Mouse (Mus musculus): Measurements from ENCODE around the gene Iqck. TPM values are rescaled to one million over a fixed set of nuclear protein-coding genes. Genes with fewer than 3 reads are reported as not detected.

The Iqck gene
- total RNA-seq, 4 experiments from 2014 or later: 2.8 to 5.7 (median 4.5) TPM

- DNase-seq (ENCODE audit: low spot score in 2 of 2): no peak
Observed at GRCm38 (mm10) chr7:118911170-118911569, 55.6 kb downstream of the Iqck start.

GRCm38 (mm10) chr7:118911571-118911970 is 56.0 kb downstream of the Iqck start:
- DNase-seq (ENCODE audit: low spot score in 2 of 2): no peak

DNA sequence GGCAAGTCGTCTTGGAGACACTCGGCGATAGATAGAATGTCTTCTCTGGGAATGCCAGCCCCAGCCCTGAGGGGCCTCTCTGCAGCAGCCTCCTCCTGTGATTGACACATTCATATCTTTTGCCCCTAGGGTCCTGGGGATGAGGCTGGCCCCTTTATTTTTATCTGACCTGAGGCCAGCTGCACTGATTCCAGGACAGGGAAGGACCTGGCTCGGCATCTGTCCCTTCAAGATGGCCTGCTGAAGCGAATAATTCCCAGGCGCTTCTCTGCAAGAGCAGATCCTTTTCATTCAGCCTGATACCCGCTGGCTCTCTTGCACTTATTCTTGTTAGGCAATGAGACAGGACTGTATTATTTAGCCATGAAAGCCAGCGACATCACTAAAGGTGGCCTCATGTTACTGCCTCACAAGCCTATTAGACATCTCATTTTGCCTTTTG is 56.5 kb downstream of the Iqck start:
- no peak for DNase-seq (ENCODE audit: low spot score in 2 of 2)

DNA sequence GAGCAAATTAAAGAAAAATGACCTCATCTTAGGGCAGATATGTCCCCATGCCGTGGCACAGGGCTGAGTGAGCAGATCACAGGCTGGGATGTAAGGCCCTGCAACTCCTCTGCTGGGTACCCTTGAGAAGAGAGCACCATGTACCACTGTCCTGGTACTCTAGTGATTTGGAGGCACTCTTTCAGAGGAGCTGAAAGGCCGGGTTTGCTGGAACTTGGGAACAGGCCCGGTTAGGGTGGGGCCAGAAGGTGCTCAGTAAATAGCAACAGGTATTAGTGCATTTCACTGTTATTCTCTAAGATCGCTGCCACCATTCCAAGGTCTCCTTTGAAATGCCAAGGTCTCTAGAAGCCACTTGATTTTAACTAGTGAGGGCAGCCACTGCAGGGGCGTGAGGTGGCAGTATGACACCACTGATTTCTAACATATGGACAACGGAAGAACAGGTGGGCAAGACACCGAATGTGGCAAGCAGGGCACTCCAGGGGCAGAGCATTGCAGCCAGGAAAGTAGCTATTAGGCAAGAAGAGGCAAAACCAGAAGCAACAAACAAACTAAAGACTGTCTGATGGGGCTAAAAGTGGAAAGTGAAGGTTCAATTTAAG is 59.1 kb downstream of the Iqck start:
- no peak for DNase-seq (ENCODE audit: low spot score in 2 of 2)

- DNase-seq (ENCODE audit: low spot score in 2 of 2): no peak
Observed at GRCm38 (mm10) chr7:118919261-118920006, 63.9 kb downstream of the Iqck start.

- DNase-seq (ENCODE audit: low spot score in 2 of 2): no peak
Observed at GRCm38 (mm10) chr7:118922441-118923202, 67.1 kb downstream of the Iqck start.

DNA sequence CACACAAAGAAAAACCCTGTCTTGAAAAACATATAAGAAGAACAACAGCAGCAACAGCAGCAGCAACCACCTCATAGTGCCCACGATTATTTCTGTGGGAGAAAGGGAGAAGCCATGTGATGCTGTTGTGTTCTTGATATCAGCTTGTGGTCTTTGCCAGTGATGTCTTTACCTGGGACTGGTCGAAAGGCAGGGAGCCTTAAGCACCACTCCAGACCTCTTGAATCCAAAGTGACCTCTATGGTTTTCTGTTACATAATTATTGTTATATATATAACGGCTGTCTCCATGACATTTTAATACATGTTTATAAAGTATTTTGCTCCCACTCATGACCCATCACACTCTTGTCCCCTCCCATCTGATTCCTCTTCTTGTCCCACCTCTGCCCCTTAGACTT is 70.0 kb downstream of the Iqck start:
- DNase-seq (ENCODE audit: low spot score in 2 of 2): no peak

- peak; percentile 24 to 36 for DNase-seq (ENCODE audit: low spot score in 2 of 2)
Observed at GRCm38 (mm10) chr7:118926516-118927260, 71.1 kb downstream of the Iqck start.

DNA sequence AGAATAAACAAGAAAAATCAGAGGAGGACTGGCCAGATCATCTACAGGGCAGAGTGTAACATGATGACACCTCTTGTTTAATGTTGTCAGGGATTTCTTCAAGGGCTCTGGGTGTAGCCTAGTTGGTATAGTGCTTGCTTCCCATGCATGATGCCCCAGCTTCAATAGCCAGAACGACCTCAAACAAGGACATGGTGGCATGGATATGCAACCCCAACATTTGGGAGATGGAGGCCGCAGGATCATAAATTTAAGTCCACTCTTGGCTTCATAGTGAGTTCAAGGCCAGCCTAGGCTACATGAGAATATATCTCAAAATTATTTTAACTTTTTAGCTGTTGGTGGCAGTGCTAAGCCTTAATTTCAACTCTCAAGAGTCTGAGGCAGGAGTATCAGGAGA is 71.7 kb downstream of the Iqck start:
- no peak for DNase-seq (ENCODE audit: low spot score in 2 of 2)

DNA sequence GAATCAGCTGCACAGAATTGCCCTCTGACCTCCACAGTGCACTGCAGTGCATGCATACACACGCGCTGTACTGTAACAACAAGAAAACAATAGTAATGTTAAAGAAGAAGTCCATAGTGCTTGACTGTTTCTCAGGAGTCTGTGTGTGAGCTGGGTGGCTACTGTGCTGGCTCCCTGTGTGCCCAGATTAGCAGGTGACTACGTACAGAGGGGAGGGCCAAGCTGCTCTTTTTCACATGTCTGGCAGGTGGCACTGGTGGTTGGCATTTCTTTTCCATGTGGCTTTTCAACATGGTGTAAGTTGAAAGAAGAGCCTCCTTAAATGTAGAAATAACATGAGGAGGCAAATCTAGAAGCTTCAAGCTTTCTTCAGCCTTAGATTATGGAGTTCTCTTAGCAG is 72.8 kb downstream of the Iqck start:
- no peak for DNase-seq (ENCODE audit: low spot score in 2 of 2)

- DNase-seq (ENCODE audit: low spot score in 2 of 2): no peak
Observed at GRCm38 (mm10) chr7:118928916-118929315, 73.4 kb downstream of the Iqck start.

- peak; percentile 56 to 57 for DNase-seq (ENCODE audit: low spot score in 2 of 2)
Observed at GRCm38 (mm10) chr7:118929601-118930311, 74.2 kb downstream of the Iqck start.

- DNase-seq (ENCODE audit: low spot score in 2 of 2): no peak
Observed at GRCm38 (mm10) chr7:118931502-118932395, 76.2 kb downstream of the Iqck start.

- no peak for DNase-seq (ENCODE audit: low spot score in 2 of 2)
Observed at GRCm38 (mm10) chr7:118935306-118935705, 79.8 kb downstream of the Iqck start.

DNA sequence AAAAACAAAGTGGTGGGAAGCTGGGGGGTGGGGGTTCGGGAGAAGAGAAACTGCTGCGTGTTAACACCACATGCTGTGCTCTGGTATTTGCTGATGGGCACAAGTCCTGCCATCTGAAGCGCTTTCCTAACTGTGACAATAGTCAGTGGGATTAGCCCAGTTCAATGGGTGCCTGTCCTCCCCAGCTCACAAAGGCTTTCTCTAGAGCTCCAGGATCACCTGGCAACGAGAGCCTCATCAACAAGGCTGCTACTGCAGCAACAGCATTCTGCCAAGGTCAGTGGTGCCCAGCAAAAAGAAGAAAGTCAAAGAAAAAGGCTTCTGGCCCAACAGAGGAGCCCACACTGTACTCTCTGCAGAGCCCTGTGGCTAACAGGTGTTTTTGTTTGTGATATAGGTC is 81.3 kb downstream of the Iqck start:
- peak in 1 of 2 experiments; percentile 41 for DNase-seq (ENCODE audit: low spot score in 2 of 2)

DNA sequence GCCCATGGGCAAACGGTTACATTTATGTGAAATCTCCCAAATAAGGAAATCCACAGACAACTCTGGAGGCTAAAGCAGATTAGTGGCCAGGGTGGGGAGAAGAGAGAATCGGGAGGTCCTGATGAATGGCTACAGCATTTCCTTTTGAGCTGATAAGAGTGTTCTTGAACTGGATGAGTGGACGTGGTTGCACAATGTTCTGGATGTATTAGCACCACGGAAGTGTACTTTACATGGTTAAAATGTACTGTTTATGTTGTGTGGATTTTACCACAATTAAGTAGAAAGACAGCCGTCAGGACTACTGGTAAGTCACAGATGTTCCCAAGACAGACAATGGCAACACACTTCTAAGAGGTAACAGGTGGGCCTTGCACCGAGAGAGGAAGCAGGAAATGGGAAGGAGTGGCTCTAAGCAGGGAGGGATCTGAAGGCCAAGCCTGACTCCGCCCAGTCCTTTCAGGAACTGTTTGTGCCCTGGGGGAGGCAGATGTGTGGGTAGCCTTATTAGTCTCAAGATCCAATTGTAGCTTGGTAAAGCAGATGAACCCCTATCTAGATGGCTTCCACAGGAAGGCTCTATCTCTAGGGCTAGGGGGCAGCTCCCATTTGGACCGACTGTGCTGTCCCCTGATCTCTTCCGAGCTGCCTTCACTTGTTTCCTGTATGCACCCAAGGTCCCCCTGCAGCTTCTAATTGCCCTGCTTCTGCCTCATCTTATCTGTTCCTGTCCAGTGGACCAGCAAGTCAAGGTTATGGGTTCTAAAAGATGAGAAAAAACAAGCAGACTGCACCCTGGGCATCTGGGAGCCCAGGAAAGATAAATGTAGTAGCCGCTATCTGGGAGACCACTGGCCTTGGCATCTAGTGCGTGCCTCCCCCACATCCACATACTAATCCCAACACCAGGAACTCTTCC is 82.2 kb downstream of the Iqck start:
- DNase-seq (ENCODE audit: low spot score in 2 of 2): no peak

- peak; percentile 61 to 74 for DNase-seq (ENCODE audit: low spot score in 2 of 2)
Observed at GRCm38 (mm10) chr7:118942297-118942696, 86.7 kb downstream of the Iqck start.

DNA sequence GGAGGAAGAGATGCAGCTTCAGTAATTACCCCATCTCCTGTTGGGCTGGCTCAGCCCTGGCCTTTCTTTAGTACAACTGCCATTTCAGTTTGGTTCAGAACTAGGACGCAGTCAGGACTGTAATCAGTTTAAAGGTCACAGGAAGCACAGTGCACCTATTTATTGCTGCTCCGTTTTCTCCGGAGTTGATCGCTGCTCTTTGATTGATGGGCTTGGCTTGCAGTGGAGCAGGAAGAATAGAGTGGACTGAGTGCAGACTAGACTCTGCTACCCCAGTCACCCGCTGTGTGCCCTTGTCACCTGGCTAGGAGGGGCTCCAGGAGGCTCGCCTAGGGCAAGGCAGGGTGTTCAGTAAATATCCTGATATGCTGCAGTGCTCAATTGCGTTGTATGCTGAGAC is 87.6 kb downstream of the Iqck start:
- no peak for DNase-seq (ENCODE audit: low spot score in 2 of 2)

DNA sequence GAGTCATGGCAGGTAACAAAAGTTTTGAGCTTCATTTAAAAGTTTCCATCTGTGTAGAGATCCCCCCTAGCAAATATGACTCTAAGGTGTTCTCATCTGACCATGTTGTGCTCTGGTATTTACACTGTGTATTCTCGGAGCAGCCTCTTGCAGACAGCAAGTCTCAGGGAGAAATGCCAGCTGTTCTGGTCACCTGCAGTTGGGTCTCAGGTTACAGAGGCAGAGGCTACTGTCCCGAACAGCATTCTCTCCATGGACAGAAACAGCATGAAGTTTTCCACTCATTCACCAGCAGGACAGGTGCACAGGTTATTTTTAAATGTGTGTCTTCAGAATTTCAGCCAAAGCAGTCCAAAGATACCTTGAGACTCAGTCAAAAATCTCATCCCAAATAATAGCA is 89.3 kb downstream of the Iqck start:
- DNase-seq (ENCODE audit: low spot score in 2 of 2): no peak
